Mouse (Mus musculus) limb, embryonic 12.5 days (tissue): ENCODE measurements around the gene Pacs2. TPM values are rescaled to one million over a fixed set of nuclear protein-coding genes. Genes with fewer than 3 reads are reported as not detected.
A peak's percentile ranks its signal among the peaks of the same experiment; 100 is the strongest.

Source experiments
- ATAC-seq: fragments of 200-750 bp; cut with Nextera tagmentation; 2 replicates; pipeline ENCODE4 v1.8.0; 2017; ENCODE audit warnings: low read depth, moderate TSS enrichment; ENCODE audit not compliant: insufficient number of reproducible peaks, insufficient read depth, low FRiP score, low TSS enrichment
- H3K27ac ChIP-seq: fragments of 300-500 bp; sonication (generic); 2 replicates; pipeline ENCODE4 v1.5.1; 2016; ENCODE audit warnings: mild to moderate bottlenecking, moderate library complexity
- H3K27me3 ChIP-seq: fragments of 300-500 bp; sonication (generic); 2 replicates; pipeline ENCODE4 v1.6.1; 2016; ENCODE audit warnings: mild to moderate bottlenecking, moderate library complexity
- H3K36me3 ChIP-seq: fragments of 300-500 bp; sonication (generic); 2 replicates; pipeline ENCODE4 v1.6.1; 2016; ENCODE audit warnings: mild to moderate bottlenecking, moderate library complexity
- H3K4me1 ChIP-seq: fragments of 300-500 bp; sonication (generic); replicated peaks from 2 replicates; pipeline ENCODE4 v1.6.1; 2016
- H3K4me2 ChIP-seq: fragments of 300-500 bp; sonication (generic); 2 replicates; pipeline ENCODE4 v1.6.1; 2016; ENCODE audit warnings: mild to moderate bottlenecking, moderate library complexity
- H3K4me3 ChIP-seq: fragments of 300-500 bp; sonication (generic); replicated peaks from 2 replicates; pipeline ENCODE4 v1.5.1; 2016; ENCODE audit warnings: mild to moderate bottlenecking
- H3K9ac ChIP-seq: fragments of 300-500 bp; sonication (generic); replicated peaks from 2 replicates; pipeline ENCODE4 v1.6.1; 2016; ENCODE audit warnings: mild to moderate bottlenecking, moderate library complexity
- H3K9me3 ChIP-seq: fragments of 300-500 bp; sonication (generic); 2 replicates; pipeline ENCODE4 v1.6.1; 2016; ENCODE audit warnings: mild to moderate bottlenecking, moderate library complexity
- WGBS: fragments of 180-500 bp; shearing (Covaris S2); methylation state at CpG from one replicate; pipeline ENCODE4 v1.1.7; 2016; 5-methylcytosine and 5-hydroxymethylcytosine counted together
- polyA plus RNA-seq: library from polyadenylated mRNA; unstranded; fragments of >200 nt; fragmentation: Nextera tagmentation; extraction: Ambion mirVana; gene quantifications from 2 replicates; pipeline ENCODE4 v1.2.1, GENCODE M21; 2016

The Pacs2 gene
- polyA plus RNA-seq, 1 experiment from 2014 or later = 15.8 TPM

GRCm38 (mm10) chr12:113042543-113042942 lies 28.2 kb downstream of the Pacs2 start:
- H3K4me2 ChIP-seq = no peak overlapping the region
- 0 out of 2 replicates have a peak, but pooled peaks cover 3% of the 10 kb centered on the region for H3K4me1 ChIP-seq
- no peak overlapping the region for H3K4me3 ChIP-seq
- peaks cover 28% of the 10 kb centered on the region for H3K36me3 ChIP-seq
- H3K27me3 ChIP-seq = no peaks in the 10 kb centered on the region
- ATAC-seq = no peak
- no peak overlapping the region for H3K9ac ChIP-seq
- no peaks in the 10 kb centered on the region for H3K9me3 ChIP-seq
- no peak overlapping the region for H3K27ac ChIP-seq
- WGBS = 97% methylated on average over 2 of the region's 2 CpGs

- ATAC-seq = no peak
- H3K4me1 ChIP-seq = 0 out of 2 replicates have a peak, but pooled peaks cover 3% of the 10 kb centered on the region
- 87% methylated on average over 3 of the region's 3 CpGs for WGBS
- no peak overlapping the region for H3K4me3 ChIP-seq
- peaks cover 48% of the 10 kb centered on the region for H3K36me3 ChIP-seq
- no peaks in the 10 kb centered on the region for H3K27me3 ChIP-seq
- no peak overlapping the region for H3K4me2 ChIP-seq
- no peak overlapping the region for H3K9ac ChIP-seq
- no peaks in the 10 kb centered on the region for H3K9me3 ChIP-seq
- no peak overlapping the region for H3K27ac ChIP-seq
These were observed 30.8 kb downstream of the Pacs2 start for GRCm38 (mm10) chr12:113044916-113045677.

GRCm38 (mm10) chr12:113046861-113047260 lies 32.6 kb downstream of the Pacs2 start:
- Histone ChIP-seq H3K4me3 (no peak overlapping the region), H3K9me3 (no peaks in the 10 kb centered on the region), H3K36me3 (peaks cover 64% of the 10 kb centered on the region), H3K27me3 (no peaks in the 10 kb centered on the region), H3K9ac (no peak overlapping the region), H3K4me1 (peaks cover 12% of the 10 kb centered on the region), H3K27ac (no peak overlapping the region), H3K4me2 (no peak overlapping the region)
- ATAC-seq = no peak
- WGBS = 93% methylated on average over 15 of the region's 15 CpGs

- no peak overlapping the region for H3K4me3 ChIP-seq
- H3K4me1 ChIP-seq = peaks cover 17% of the 10 kb centered on the region
- H3K4me2 ChIP-seq = no peak overlapping the region
- no peaks in the 10 kb centered on the region for H3K9me3 ChIP-seq
- H3K27me3 ChIP-seq = no peaks in the 10 kb centered on the region
- ATAC-seq = no peak
- 85% methylated on average over 5 of the region's 5 CpGs for WGBS
- H3K27ac ChIP-seq = no peak overlapping the region
- no peak overlapping the region for H3K9ac ChIP-seq
- peaks cover 75% of the 10 kb centered on the region for H3K36me3 ChIP-seq
These were observed 33.8 kb downstream of the Pacs2 start for GRCm38 (mm10) chr12:113048103-113048502.

- Histone ChIP-seq H3K36me3 (peaks cover 82% of the 10 kb centered on the region), H3K27me3 (no peaks in the 10 kb centered on the region), H3K9me3 (no peaks in the 10 kb centered on the region), H3K9ac (no peak overlapping the region), H3K27ac (no peak overlapping the region), H3K4me2 (no peak overlapping the region), H3K4me3 (no peak overlapping the region), H3K4me1 (peaks cover 17% of the 10 kb centered on the region)
- 88% methylated on average over 9 of the region's 9 CpGs for WGBS
- ATAC-seq = no peak
These were observed 35.5 kb downstream of the Pacs2 start for GRCm38 (mm10) chr12:113049836-113050235.

DNA sequence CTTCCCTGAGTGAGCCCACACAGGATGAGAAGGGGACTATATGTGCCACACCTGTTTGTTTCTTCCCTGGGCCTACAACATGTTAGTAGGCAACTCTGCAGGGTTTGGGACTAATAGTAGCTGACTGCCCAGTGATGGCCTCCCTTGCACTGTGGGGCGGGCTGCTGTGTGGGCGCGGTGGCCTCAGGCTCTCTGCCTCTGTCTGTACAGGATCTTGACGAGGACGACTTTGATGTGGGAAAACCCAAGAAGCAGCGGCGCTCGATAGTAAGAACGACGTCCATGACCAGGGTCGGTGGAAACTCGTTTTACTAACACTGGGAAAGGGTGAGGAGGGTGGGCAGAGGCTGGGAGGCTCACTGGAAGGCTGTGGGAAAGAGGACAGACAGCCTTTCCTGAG lies 36.4 kb downstream of the Pacs2 start:
- ATAC-seq = no peak
- no peak overlapping the region for H3K4me2 ChIP-seq
- WGBS = 70% methylated on average over 12 of the region's 12 CpGs
- no peaks in the 10 kb centered on the region for H3K9me3 ChIP-seq
- peaks cover 80% of the 10 kb centered on the region for H3K36me3 ChIP-seq
- no peak overlapping the region; the same call in 1 of the 2 replicates for H3K27ac ChIP-seq
- H3K9ac ChIP-seq = no peak overlapping the region
- H3K27me3 ChIP-seq = no peaks in the 10 kb centered on the region
- H3K4me3 ChIP-seq = no peak overlapping the region
- peaks cover 17% of the 10 kb centered on the region for H3K4me1 ChIP-seq

DNA sequence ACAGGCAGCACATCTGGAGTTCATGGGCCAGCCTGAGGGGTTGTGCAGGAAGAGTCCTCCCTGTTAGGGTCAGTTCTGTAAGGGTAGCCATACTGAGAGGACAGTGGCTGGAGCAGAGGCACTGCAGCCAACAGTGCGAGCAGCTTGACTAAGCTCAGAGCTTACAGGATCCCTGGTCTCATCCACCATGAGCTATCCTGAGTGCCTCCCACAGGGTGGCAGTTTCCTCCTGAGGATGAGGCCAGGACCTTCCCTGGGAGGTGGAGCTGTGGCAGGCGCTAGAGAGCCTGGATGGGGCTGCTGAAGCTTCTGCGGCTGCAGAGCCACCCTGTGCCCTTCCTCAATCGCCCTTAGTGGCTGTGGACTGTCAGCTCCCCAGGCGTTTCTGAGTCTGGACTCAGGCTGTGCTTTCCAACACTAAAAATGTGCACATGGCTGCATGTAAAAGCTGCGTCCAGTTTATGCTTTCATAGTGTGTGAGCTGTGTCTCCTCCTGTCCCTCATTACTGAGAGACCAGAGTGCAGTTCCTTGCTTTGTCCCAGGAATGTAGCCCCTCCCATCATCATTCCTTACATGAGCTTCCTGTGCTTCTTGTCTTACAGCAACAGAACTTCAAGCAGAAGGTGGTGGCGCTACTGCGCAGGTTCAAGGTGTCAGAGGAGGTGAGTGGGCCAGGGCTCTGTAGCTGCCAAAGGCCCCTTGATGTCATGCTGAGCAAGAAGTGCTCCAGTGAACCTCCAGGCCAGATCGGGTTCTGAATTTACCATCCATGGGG lies 37.5 kb downstream of the Pacs2 start:
- H3K4me3 ChIP-seq = no peak overlapping the region
- H3K4me1 ChIP-seq = peaks cover 17% of the 10 kb centered on the region
- peaks cover 82% of the 10 kb centered on the region for H3K36me3 ChIP-seq
- H3K27me3 ChIP-seq = no peaks in the 10 kb centered on the region
- peak overlapping the region; percentile 44 for H3K9ac ChIP-seq
- no peak for ATAC-seq
- WGBS = 30% methylated on average over 9 of the region's 9 CpGs
- H3K4me2 ChIP-seq = no peak overlapping the region
- no peaks in the 10 kb centered on the region for H3K9me3 ChIP-seq
- peak overlapping the region; percentile 83 for H3K27ac ChIP-seq

DNA sequence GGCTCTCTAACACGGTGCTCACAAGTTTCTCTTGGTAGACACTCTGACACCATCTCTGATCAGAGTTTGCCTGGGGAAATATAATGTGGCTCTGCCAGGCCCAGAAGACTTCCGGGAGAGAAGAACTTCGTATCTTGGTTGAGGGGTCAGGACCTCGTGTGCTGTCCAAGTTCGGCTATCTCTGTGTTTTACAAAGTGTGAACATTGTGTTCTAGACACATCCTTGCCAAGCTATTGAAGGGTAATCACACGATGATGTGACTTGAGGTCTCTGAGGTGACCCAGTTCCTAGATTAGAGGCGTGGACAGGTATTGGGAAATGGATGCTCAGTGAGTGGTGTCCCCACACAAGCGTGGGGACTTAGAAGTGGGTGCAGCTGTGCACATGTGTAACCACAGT lies 41.8 kb downstream of the Pacs2 start:
- no peak overlapping the region for H3K9ac ChIP-seq
- no peak for ATAC-seq
- H3K27ac ChIP-seq = no peak overlapping the region
- peaks cover 88% of the 10 kb centered on the region for H3K36me3 ChIP-seq
- no peak overlapping the region for H3K4me2 ChIP-seq
- H3K4me1 ChIP-seq = peaks cover 12% of the 10 kb centered on the region
- H3K9me3 ChIP-seq = no peaks in the 10 kb centered on the region
- no peaks in the 10 kb centered on the region for H3K27me3 ChIP-seq
- 89% methylated on average over 8 of the region's 8 CpGs for WGBS
- no peak overlapping the region for H3K4me3 ChIP-seq

GRCm38 (mm10) chr12:113060178-113060577 lies 45.9 kb downstream of the Pacs2 start:
- Histone ChIP-seq H3K4me3 (no peak overlapping the region), H3K4me2 (no peak overlapping the region), H3K4me1 (no peaks in the 10 kb centered on the region), H3K36me3 (peaks cover 93% of the 10 kb centered on the region), H3K27me3 (no peaks in the 10 kb centered on the region), H3K27ac (no peak overlapping the region), H3K9me3 (no peaks in the 10 kb centered on the region), H3K9ac (no peak overlapping the region)
- WGBS = 95% methylated on average over 5 of the region's 5 CpGs
- ATAC-seq = no peak

- Histone ChIP-seq H3K36me3 (peaks cover 96% of the 10 kb centered on the region), H3K4me3 (no peak overlapping the region), H3K4me1 (no peaks in the 10 kb centered on the region), H3K27me3 (no peaks in the 10 kb centered on the region), H3K9me3 (no peaks in the 10 kb centered on the region), H3K9ac (no peak overlapping the region), H3K4me2 (no peak overlapping the region), H3K27ac (no peak overlapping the region)
- no peak for ATAC-seq
- WGBS = 92% methylated on average over 9 of the region's 9 CpGs
These were observed 47.3 kb downstream of the Pacs2 start for GRCm38 (mm10) chr12:113061606-113062005.

DNA sequence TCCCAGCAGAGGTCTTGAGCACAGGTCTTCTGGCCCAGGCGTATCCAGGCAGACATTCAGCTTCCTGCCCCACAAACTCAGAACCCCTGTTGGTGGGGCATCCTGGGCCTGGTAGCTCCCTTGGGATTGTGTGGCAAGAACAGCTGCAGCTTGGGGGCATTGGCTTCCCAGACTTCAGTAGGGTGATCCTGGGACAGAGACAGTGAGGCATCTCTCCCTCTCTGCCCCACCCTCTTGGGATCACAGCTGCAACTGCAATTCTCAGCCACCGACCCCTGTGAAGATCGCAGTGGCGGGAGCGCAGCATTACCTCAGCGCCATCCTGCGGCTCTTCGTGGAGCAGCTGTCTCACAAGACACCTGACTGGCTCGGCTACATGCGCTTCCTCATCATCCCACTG lies 47.9 kb downstream of the Pacs2 start:
- ATAC-seq = no peak
- H3K9ac ChIP-seq = no peak overlapping the region
- WGBS = 75% methylated on average over 10 of the region's 10 CpGs

More for the DNA sequence above, 47.9 kb downstream of the Pacs2 start:
- H3K4me2 ChIP-seq = no peak overlapping the region
- no peaks in the 10 kb centered on the region for H3K9me3 ChIP-seq
- no peak overlapping the region for H3K27ac ChIP-seq
- no peaks in the 10 kb centered on the region for H3K4me1 ChIP-seq
- H3K36me3 ChIP-seq = peaks cover 96% of the 10 kb centered on the region
- no peaks in the 10 kb centered on the region for H3K27me3 ChIP-seq
- H3K4me3 ChIP-seq = no peak overlapping the region
